Mouse (Mus musculus) thymus, adult 18-20 months (tissue): Measurements from ENCODE around the gene Bcam.
A peak's percentile ranks its signal among the peaks of the same experiment; 100 is the strongest.

ENCODE experiments used
- DNase-seq, 2 experiments: peaks; one replicate each; pipeline ENCODE4 v3.0.0; 2022; ENCODE audit warnings: mixed read lengths in 2 of 2

The Bcam gene

DNA sequence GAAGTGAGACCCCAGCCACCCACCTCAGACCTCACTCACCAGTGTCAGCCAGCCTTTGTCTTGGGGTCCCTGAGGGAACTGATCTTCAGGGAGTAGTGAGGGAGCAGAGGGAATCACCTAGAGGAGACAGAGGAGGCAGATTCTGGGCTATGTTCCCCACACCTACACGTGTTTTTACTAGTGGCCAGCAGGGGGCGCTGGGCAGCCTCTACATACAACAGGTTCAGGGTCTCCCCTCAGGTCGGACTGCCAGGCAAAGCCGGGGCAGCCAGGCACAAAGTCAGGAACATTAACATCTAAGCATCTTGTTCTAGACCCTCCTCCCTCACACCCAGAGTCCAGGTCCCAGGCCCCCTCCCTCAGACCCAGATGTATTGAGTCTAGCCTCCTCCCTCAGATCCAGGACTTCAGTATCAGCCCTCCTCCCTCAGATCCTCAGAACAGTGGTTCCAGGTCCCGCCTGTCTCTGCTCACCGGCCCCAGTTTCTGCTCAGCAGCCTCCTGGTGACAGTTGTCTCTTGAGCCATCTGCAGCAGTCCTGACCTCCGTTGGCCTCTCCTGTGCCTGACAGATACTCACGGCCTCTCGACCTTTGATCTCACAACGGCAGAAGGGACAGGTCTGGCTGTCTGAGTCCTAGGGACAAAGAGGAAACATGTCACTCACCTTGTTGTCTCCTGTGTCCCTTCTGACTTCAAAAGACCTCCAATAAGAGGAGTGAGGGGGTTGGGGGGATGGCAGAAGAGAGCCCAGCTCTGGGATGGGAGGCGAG, 14.1 kb upstream of the Bcam start:
- DNase-seq = no peak

DNA sequence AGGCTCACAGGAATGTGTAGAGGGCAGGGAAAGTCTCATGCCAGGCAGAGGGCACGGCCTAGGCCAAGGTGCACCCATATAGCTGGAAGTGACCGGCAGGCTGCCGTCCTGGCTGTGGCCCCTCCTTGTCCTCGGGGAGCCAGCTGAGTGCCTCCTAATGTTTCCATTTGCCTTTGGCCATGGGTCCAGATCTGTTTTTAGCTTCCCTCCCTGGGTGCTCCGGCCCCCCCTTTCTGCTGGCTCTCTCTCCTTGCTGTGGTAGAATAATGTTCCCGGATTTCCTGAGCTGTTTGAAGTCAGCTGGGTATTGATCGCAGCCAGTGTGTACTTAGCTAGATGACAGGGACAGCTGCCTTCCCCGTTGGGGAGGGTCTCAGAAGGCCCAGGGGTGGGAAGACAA, 12.8 kb upstream of the Bcam start:
- no peak for DNase-seq

DNA sequence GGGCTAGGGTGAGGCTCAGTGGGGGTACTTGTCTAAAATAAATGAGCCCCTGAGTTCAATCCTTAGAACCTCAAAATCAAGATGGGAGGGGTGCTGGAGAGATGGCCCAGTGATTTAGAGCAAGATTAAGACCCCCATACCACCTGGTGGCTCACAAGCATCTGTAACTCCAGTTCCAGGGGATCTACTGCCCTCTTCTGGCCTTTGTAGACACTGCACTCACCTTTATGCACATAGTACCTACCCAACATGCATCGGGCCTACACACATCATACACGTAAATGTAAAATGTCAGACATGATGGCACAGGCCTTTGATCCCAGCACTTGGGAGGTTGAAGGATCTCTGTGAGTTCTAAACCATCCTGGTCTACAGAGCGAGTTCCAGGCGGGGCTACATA, 11.8 kb upstream of the Bcam start:
- DNase-seq = no peak

DNA sequence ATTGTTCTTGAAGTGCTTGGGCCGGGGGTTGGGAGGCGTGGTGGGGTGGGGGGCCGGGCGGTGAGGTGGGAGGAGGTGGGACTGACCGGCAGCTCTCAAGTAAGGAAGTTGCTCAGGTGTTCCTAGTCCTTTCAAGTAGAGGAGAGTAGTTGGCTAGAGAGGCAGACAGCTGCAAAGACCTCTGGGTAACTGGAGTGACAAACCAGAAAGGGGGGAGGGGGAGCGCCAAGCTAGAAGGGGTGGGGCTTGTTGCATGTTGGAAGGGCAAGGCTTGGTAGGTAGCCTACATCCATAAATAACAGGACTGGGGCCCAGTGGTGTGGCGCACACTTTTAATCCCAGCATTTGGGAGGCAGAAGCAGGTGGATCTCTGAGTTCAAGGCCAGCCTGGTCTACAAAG, 10.9 kb upstream of the Bcam start:
- DNase-seq = no peak

DNA sequence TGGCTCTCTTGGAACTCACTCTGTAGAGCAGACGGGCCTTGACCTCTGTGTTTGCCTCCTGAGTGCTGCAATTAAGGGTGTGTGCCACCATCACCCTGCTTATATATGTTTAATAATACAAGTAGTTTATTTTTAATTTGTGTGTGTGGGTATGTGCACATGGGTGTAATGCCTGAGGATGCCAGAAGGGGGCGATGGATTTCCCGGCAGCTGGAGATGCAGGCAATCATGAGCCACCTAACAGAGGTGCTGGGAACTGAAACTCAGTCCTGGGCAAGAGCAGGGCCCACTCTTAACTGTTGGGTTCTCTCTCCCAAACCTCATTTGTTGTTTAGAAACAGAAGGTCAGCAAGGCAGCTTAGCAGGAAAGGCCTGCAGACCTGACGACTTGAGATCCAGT, 9.1 kb upstream of the Bcam start:
- DNase-seq = no peak

DNA sequence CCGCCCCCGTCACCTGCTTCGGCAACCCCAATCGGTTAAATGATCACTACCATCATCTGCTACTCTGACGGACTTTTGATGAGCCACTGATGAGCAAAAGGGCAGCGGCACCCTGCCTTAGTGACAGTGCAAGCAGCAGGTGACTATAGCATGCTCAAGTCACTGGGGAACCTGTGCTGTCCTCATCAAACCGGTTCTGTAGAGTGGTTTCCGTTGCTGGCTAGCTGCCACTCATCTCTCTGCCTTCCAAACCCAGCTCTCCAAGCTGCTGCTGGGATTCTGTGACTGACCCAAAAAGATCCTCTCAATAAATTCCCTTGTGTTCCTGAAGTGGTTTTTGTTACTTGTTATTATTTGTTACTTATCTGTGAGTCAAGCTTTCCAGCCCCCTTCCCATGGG, 7.8 kb upstream of the Bcam start:
- no peak for DNase-seq

DNA sequence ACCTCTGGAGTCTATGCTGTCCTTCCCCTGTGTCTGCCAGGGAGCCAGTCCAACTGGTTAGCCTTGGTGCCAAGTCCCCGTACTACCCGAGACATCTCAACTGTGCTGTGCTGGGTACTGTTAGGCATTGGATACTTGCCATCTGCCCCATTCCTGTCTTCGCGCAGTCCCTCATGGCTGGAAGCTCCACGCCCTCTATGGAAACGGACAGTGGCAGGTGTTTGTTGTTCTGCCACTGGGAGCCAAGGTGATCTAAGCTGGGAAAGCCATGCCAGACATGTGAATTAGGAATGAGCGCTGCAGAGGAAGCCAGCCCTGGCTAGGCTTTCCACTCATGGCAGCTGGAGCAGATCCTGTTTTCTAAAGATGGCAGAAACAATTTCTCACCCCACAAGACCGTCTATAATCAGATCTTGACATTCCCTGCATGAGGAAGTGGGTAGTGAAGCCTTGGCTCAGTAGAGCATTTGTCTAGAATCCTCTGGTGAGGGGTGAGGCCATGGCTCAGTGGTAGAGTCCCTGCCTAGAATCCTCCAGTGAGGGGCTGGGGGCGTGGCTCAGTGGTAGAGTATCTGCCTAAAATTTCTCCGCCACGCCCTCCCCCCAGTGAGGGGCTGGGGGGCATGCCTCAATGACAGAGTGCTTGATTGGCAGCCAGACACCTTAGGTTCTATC, 6.4 kb upstream of the Bcam start:
- no peak for DNase-seq

DNA sequence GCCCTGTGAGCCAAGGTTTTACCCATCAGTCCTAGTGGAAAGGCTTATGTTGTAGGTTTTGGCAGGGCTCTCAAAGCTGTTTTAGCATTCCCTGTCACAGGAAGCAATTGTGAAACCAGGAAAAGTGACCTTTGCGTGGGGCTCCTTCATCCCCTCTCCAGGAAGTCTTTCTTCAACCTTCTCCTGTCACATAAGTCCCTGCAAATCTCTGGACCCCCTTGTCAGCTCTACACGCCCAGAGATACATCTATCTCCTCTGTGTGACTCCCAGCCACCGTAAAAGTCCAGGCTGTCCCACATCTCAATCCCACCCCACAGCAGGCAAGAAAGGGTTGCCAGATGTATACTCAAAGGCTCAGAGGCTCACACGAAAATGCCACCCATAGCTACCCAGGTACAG, 866 bp upstream of the Bcam start:
- DNase-seq = no peak

DNA sequence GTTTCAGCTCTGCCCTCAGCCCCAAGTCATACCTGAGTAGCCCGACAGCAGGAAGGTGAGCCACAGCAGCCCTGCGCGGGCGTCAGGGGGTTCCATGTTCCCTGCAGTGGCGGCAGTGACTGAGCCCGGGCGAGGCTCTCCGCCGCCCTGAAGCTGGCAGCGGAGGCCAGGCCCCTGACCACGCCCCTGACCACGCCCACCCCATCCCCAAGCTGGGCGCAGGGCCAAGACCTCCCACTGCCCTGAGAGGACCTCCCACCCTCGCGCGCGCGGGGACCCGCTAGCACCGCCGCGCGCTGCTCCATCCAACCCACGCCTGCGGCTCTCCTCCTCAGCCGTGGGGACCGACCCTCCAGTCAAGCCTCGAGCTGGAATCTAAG, 451 bp downstream of the Bcam start:
- DNase-seq = peak; percentile 41 to 46

DNA sequence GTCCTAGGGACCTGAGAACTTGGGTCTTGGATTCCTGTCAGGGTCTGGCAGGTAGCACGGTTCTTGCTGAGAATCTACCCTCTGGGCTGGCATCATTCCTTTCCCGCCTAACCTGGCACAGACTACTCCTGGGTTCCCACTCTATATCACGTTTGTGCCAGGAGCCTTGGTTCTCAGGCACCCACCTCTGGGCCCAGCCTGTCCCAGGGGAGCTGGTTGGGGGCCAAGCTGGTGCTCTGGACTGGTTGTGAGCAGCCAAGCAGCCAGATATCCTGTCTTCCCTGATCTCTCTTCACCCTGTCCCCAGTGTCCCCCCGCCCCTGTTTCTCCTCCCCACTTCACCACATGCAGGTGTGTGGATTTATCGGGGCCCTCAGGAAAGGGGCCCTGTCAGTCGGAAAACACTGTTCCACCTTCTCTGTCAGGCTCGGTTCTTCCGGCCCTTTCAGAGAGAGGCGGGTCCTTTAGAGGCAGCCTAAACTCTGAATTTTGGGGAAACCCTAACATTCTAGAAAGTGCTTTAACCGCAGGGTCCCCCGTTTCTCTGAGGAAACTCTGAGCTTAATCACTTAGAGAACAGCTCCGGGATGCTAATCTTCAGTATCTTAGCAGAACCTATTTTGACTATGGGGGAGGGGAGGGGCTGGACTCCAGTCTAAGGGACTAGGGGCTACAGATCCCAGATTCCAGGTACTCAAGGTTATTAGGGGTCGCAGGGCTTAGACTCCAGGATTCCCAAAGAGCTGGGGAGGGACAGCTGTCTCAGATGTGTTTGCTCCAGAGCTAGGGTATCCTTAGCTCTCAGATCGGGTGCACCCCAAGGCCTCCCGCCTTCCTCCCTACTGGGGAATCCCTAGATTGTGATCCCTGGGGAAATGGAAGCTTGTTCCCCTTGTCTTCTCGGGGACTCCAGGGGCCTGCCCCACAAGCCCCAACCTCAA, 1.1 kb downstream of the Bcam start:
- DNase-seq = no peak

DNA sequence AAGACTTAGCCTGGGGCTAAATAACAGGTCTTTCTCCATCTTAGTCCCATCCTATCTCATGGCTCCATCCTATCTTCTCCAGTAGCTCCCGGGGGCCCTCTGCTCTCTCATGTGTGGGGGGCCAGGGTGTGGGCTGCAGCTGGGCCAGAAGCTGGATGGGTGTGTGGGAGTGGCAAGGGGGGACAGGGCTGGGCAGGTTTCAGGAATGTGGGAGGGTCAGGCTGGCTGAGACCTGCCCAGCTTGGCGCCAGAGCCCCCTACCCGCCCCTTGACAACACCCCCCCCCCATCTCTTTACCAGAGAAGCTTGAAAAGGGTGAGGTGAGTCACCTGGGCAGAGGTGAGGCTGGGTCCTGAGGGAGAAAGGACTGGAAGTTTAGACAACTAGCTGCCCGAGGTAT, 1.8 kb downstream of the Bcam start:
- no peak for DNase-seq

DNA sequence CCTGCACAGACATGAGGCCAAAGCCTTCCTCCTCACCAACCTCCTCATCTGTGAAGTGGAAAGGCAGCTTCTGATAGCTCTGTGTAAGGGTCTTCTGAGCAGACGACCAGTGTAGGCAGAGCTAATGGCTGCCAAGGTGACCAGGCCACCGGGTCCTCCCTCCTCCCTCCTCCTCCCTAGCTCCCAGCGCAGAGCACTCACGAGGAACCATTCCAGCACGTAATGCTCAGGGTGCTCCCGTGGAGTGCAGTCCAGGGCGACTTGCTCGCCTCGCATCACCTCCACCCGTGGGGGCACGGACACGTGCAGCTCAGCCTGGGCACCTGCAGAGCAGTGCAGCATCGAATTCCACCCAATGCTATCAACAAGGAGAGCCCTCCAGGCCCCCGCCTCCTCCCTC, 2.6 kb downstream of the Bcam start:
- no peak for DNase-seq

DNA sequence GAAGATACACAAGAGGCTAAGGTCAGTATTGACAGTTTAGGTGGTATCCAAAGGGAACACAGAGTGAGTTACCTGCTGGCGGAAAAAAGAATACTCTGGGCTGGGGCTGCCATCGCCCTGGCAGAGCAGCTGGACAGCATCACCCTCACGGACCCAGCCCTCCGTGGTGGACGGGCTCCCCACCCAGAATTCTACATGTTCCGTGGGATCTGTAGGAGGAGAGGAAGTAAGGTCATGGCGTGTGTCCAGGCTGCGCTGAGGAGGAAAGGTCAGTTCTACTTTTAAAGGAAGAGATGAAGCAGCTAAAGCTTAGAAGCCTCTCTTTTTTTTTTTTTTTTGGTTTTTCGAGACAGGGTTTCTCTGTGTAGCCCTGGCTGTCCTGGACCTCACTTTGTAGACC, 6.2 kb downstream of the Bcam start:
- DNase-seq = no peak

DNA sequence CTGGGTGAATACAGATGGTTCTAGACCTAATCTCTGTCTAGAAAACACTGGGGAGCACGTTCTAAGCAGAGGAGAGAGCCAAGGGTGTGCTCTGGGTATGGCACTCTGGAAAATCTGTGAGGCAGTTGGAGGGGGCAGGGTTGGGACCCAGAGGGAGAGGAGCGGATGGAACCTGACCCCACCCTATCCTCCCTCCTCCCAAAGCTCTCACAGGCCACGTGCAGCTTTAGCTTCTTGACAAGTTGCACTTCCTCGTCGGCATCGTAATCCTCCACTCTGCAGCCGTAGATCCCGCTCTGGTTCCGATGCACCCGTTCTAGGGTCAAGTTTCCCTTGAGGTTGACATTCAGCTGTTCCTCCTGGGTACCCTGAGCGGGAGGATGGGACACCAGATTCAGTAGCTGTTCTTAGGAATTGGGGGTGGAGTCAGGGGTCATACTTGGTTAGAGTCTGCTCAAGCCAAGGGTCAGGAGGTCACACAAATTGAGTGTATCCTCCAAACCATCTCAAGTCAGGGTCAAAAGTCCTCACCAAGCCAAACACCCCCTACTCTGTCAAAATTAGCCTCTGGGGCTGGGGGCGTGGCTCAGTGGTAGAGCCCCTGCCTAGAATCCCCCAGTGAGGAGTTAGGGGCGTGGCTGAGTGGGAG, 6.9 kb downstream of the Bcam start:
- no peak for DNase-seq

DNA sequence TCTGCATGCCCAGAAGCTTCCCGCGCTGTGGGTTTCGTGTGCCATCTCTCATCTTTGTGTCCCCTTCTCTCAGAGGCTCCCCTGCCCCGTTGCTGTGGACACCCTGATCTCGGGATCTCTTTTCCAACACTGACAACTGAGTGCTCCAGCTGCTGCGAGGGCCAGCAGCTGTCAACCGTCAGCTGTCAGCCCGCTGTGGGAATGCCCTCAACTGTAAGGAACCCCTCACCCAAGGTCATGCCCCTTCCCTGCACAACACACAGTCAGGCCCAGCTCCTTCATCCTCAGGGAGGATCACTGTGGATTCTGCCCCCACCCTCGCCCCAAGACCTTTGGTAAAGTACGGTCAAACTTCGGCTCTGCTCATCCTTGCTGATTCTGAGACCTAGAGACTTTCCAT, 8.5 kb downstream of the Bcam start:
- DNase-seq = no peak

DNA sequence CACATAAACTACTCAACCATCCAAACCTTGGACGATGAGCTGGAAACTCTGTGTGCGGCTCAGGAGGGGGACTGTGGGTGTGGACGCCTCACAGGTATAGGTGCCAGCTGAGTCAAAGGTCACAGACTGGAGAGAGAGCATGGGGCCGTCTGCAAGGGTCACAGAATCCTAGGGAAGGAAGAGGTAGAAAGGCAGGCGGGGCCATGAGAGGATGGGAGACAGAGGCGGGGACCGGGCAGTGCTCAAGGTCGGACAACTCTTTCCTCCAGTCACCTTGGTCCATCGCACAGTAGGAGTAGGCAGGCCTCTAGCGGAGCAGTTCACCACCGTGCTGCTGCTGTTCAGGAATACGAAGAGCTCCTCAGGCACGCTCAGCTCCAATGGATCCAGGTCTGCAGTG, 10.8 kb downstream of the Bcam start:
- DNase-seq = no peak

DNA sequence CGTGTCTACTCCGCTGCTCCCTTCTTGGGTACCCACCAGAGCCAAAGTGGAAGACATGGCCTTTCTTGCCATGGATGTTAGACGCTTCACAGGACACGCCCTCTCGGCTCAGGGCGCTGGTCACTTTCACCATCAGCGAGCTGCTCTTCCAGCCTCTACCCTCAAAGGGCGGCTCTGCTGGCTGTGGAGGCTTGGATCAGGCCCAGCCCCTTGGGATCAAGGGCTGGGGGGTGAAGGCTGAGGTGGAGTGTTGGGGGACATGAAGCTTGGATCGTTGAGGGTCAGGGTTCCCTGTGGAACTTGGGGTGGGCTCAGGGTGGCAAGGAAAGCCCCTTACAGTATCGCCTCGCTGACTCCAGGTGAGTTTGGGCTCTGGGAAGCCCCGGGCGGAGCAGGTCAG, 12.2 kb downstream of the Bcam start:
- DNase-seq = no peak

DNA sequence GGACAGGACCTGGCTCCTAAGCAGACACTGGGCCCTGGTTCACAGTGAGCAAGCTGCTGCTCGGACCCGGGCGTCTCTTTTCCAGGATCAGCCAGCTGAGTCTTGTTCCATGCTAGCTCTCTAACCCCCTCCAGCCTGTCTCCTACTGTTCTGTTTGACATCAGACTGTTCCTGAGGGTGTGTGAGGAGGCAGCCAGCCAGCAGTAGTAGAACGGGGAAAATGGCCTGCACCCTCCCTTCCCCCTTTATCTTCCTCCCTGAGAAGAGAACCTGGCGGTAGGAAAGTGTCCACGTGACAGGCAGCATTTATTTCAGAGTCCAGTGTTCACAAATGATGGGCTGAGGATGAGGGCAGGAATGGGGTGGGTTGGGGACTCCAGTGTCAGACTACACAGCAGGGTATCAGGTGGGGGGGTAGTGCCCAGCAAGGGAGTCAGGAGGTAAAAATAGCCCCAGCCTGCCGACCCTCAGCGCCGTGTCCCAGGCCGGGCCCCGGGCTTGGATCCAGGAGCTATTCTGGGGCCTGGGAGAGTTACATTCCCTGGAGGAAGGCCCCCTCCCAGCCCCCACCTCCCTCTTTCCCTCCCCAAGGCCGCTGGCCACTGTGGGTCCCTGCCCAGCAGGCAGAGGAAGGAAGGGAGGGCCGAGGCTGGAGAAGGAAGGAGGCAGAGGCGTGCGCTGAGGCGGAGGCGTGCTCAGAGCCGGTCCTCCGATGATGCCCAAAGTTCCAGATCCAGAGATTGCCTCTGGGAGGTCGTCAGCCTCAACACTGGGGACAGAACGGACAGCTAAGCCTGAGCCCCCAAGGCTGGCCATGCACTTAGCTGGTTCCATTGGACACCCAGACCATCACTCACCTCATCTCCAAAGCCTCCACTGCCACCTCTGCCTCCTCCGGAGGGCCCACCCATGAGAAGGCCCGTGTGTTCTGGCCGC, 14.7 kb downstream of the Bcam start:
- no peak for DNase-seq

DNA sequence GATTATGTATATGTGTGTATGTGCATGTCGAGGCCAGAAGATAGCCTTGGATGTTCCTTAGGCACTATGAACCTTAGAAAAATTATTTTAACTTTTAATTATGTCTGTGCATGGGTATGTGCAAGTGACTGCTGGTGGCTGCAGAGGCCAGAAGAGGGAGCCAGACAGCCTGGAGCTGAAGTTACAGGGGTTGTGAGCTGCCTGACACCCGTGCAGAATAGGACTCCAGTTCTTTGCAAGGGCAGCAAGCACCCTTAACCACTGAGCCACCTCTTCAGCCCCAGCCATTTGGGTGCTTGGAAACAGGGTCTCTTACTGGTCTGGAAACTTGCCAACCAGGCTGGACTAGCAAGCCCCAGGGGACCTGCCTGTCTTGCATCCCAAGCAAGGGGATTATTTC, 15.8 kb downstream of the Bcam start:
- no peak for DNase-seq

DNA sequence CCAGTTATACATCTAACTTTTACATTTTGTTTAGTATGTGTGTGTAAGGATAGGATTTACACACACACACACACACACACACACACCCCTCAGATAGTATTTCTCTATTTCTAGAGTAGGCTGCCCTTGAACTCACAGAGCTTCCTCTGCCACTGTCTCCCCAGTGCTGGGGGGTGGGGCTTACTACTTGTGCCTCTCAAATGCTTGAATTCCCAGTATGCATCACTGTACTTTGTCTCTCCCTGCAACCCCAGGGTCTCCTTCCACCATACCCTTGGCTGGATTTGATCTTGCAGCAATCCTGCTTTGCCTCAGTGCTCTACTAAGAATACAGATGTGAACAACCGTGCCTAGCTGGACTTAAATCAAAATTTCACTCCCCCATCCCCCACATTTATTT, 16.8 kb downstream of the Bcam start:
- DNase-seq = no peak

DNA sequence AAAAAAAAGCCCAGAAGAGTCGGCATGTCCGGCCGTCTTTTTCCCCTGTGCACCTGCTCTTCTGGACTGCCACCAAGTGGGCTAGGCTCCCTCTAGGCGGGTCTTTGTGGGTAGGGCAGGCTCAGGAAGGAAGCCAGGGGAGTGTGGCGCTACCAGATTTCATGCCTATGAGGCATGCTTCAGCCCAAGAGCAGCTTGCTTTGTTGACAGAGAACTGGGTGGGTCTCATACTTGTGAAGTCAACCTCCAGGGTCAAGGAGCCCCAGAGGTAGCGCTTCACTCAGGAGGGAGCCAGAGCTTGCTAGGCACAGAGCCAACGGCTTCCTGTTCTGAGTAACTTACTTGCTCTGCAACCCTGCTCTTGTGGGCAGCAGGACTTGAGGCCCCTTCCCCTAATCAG, 17.2 kb downstream of the Bcam start:
- DNase-seq = no peak

DNA sequence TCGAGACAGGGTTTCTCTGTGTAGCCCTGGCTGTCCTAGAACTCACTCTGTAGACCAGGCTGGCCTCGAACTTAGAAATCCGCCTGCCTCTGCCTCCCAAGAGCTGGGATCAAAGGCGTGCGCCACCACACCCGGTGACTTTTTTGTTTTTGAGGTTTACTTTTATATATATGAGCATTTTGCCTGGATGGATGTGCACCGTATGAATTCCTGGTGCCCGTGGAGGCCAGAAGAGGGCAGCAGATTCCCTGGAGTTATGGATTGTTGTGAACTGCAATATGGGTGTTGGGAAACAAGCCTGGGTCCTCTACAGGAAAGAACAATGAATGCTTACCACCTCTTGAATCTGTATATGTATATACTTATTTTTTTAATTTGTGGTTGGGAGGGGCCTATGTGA, 18.2 kb downstream of the Bcam start:
- DNase-seq = no peak
